17 mouse cellular contexts compared by ENCODE assay signal in genomic region chr13:114254697-114255096, GRCm38 (mm10).
A peak's percentile ranks its signal among the peaks of the same experiment; 100 is the strongest.
DNase-seq lines count a peak whose midpoint lies in the region; ATAC-seq and TF ChIP-seq lines count a peak whose summit lies in the region.
"Had no signal": no experiment of that assay in that cellular context is flagged by ENCODE, and none has a peak within 500 bp of the region (broad histone marks: within the 10 kb centered on the region; RNA-seq: fewer than 3 reads in every experiment).

No protein-coding gene starts in this region.

- H3K4me2 ChIP-seq in kidney, embryonic 14.5 days (replicated peaks; ENCODE audit: low read depth, low read length), result no peak overlapping the region
- no peak overlapping the region for H3K4me2 ChIP-seq in hindbrain, embryonic 11.5 days (replicated peaks; ENCODE audit: low read depth, low read length)
- H3K4me2 ChIP-seq: forebrain, embryonic 12.5 days; heart, embryonic 13.5 days; hindbrain, embryonic 15.5 days had no signal

- in situ Hi-C loops in Patski (cut with MboI; ENCODE audit: low pct_unique_long_range_greater_than_20kb), result no loop called here

- POLR2A ChIA-PET in Patski (lab: Charles Lee), result no interaction called here

- DNase-seq in kidney, postnatal 4 days, result peak; percentile 5 to 25
- DNase-seq in Patski (ENCODE audit: low read depth, low spot score) (peak; percentile 57), liver (no peak)
- DNase-seq in adrenal gland, postnatal 10 days, result peak; percentile 52
- DNase-seq in hindbrain, embryonic 11.5 days (ENCODE audit: low spot score), result no peak
- no peak for DNase-seq in spleen, postnatal 10 days (ENCODE audit: low spot score in 2 of 2)
- DNase-seq: cerebellum, adult 9-11 months; lung, postnatal 14 days; right cerebral cortex, postnatal 25 days had no signal

- H3K27ac ChIP-seq in kidney, embryonic 14.5 days (ENCODE audit: low read depth, low read length), result no peak overlapping the region
- no peak overlapping the region for H3K27ac ChIP-seq in hindbrain, embryonic 11.5 days (ENCODE audit: low read depth, low read length)
- H3K27ac ChIP-seq: forebrain, embryonic 12.5 days; heart, embryonic 13.5 days; hindbrain, embryonic 15.5 days; stomach, postnatal 0 days had no signal

- H3K36me3 ChIP-seq in kidney, embryonic 14.5 days (ENCODE audit: control insufficient read depth, insufficient read depth, low read length), result no peaks in the 10 kb centered on the region
- no peaks in the 10 kb centered on the region for H3K36me3 ChIP-seq in hindbrain, embryonic 11.5 days (ENCODE audit: control insufficient read depth, insufficient read depth, low read length)
- H3K36me3 ChIP-seq: forebrain, embryonic 12.5 days; heart, embryonic 13.5 days; hindbrain, embryonic 15.5 days had no signal

- no peak for ATAC-seq in kidney, embryonic 14.5 days (ENCODE audit: low FRiP score, low TSS enrichment)
- peak; percentile 89 for ATAC-seq in Patski
- ATAC-seq in hindbrain, embryonic 11.5 days (ENCODE audit: low FRiP score), result no peak
- ATAC-seq: intestine, embryonic 16.5 days; midbrain, embryonic 16.5 days had no signal

- no peaks in the 10 kb centered on the region for H3K4me1 ChIP-seq in kidney, embryonic 14.5 days (ENCODE audit: control insufficient read depth, insufficient read depth, low read length)
- no peaks in the 10 kb centered on the region for H3K4me1 ChIP-seq in hindbrain, embryonic 11.5 days (replicated peaks; ENCODE audit: control insufficient read depth, insufficient read depth, low read length)
- H3K4me1 ChIP-seq: forebrain, embryonic 12.5 days; heart, embryonic 13.5 days; hindbrain, embryonic 15.5 days; megakaryocyte, embryonic 14.5 days had no signal

- H3K9me3 ChIP-seq in kidney, embryonic 14.5 days (ENCODE audit: control insufficient read depth, low read length), result no peaks in the 10 kb centered on the region
- no peaks in the 10 kb centered on the region for H3K9me3 ChIP-seq in hindbrain, embryonic 11.5 days (ENCODE audit: control insufficient read depth, low read length)
- H3K9me3 ChIP-seq: forebrain, embryonic 12.5 days; hindbrain, embryonic 15.5 days had no signal

- no peak overlapping the region for H3K9ac ChIP-seq in kidney, embryonic 14.5 days (ENCODE audit: low read depth, low read length)
- H3K9ac ChIP-seq in hindbrain, embryonic 11.5 days (ENCODE audit: low read depth, low read length), result no peak overlapping the region
- H3K9ac ChIP-seq: forebrain, embryonic 12.5 days; heart, embryonic 13.5 days; hindbrain, embryonic 15.5 days had no signal

- H3K27me3 ChIP-seq in kidney, embryonic 14.5 days (ENCODE audit: control insufficient read depth, insufficient read depth, low read length), result no peaks in the 10 kb centered on the region
- H3K27me3 ChIP-seq in Patski, result no peaks in the 10 kb centered on the region
- H3K27me3 ChIP-seq in hindbrain, embryonic 11.5 days (ENCODE audit: control insufficient read depth, insufficient read depth, low read length), result no peaks in the 10 kb centered on the region
- H3K27me3 ChIP-seq: forebrain, embryonic 12.5 days; heart, embryonic 13.5 days; hindbrain, embryonic 15.5 days; megakaryocyte, embryonic 14.5 days had no signal

- no peak overlapping the region for H3K4me3 ChIP-seq in kidney, embryonic 14.5 days (ENCODE audit: low read length)
- no peak overlapping the region for H3K4me3 ChIP-seq in hindbrain, embryonic 11.5 days (ENCODE audit: low read depth, low read length)
- H3K4me3 ChIP-seq: forebrain, embryonic 12.5 days; heart, embryonic 13.5 days; hindbrain, embryonic 15.5 days; megakaryocyte, embryonic 14.5 days had no signal

- WGBS in kidney, embryonic 14.5 days, result 72% methylated on average over 10 of the region's 10 CpGs
- 88% methylated on average over 10 of the region's 10 CpGs for WGBS in hindbrain, embryonic 11.5 days

- CTCF ChIA-PET in Patski (lab: Charles Lee), result no interaction called here

- no peak for TF ChIP-seq CTCF in Patski (IDR thresholded peaks at IDR 0.05)

Comparison
In these comparisons a context has a peak if more than half of its experiments do, and no peak if none do; other contexts are left out.
1. DNase-seq: peak in kidney, postnatal 4 days (2 of 2), Patski (single experiment) and adrenal gland, postnatal 10 days (single experiment); none in hindbrain, embryonic 11.5 days (single experiment), spleen, postnatal 10 days (0 of 2) and liver (single experiment).